Mouse (Mus musculus) ES-Bruce4 (cell line): ENCODE data around the gene Fos.

Experiments used
- CTCF ChIP-seq: IDR thresholded peaks from one replicate; pipeline ENCODE4 v1.8.1; 2011; ENCODE audit warnings: low read depth, low read length
- EP300 ChIP-seq: IDR thresholded peaks from 2 replicates; pipeline ENCODE4 v1.6.1; 2011; ENCODE audit warnings: low read depth, low read length; ENCODE audit not compliant: insufficient read depth

- TF ChIP-seq CTCF (no peak), EP300 (no peak)
Measured at GRCm38 (mm10) chr12:85517339-85517738, 43.6 kb downstream of the Fos start.
